Mouse (Mus musculus): ENCODE measurements at regions not wholly inside any gene's neighbourhood (a gene's known extent, or its start where the extent isn't known, plus 50 kb on each side); places are given as distances from the start of the nearest gene placed in this dataset.

- no peak for DNase-seq (ENCODE audit: low spot score)
Observed at GRCm38 (mm10) chr14:24081911-24082558, 67.7 kb upstream of the Kcnma1 start.

GRCm38 (mm10) chr14:24068693-24069092, 54.4 kb upstream of the Kcnma1 start:
- no peak for DNase-seq (ENCODE audit: low spot score)

- peak; percentile 35 for DNase-seq (ENCODE audit: low spot score)
Observed at GRCm38 (mm10) chr14:24067657-24068056, 53.4 kb upstream of the Kcnma1 start.

GRCm38 (mm10) chr14:24065231-24065767, 51.0 kb upstream of the Kcnma1 start:
- DNase-seq (ENCODE audit: low spot score) = no peak

Data from urinary bladder, adult 2 months (tissue).